Mouse (Mus musculus) G1E (cell line): ENCODE results near the gene Tob2.

Source experiments
- CTCF ChIP-seq: IDR thresholded peaks from 2 replicates; pipeline ENCODE4 v1.5.1; 2012; ENCODE audit warnings: low read depth, low read length, inconsistent platforms, mixed read lengths
- GATA1 ChIP-seq: IDR thresholded peaks from 2 replicates; pipeline ENCODE4 v1.6.1; 2012; ENCODE audit warnings: borderline replicate concordance, low read length, inconsistent platforms, mixed read lengths
- POLR2AphosphoS5 ChIP-seq: IDR thresholded peaks from 2 replicates; pipeline ENCODE4 v1.6.1; 2012; ENCODE audit warnings: low read depth, low read length, inconsistent platforms; ENCODE audit not compliant: insufficient replicate concordance
- TAL1 ChIP-seq: conservative IDR thresholded peaks from 2 replicates; pipeline ENCODE4 v1.6.1; 2012; ENCODE audit warnings: low read depth, low read length, inconsistent platforms, mixed read lengths

DNA sequence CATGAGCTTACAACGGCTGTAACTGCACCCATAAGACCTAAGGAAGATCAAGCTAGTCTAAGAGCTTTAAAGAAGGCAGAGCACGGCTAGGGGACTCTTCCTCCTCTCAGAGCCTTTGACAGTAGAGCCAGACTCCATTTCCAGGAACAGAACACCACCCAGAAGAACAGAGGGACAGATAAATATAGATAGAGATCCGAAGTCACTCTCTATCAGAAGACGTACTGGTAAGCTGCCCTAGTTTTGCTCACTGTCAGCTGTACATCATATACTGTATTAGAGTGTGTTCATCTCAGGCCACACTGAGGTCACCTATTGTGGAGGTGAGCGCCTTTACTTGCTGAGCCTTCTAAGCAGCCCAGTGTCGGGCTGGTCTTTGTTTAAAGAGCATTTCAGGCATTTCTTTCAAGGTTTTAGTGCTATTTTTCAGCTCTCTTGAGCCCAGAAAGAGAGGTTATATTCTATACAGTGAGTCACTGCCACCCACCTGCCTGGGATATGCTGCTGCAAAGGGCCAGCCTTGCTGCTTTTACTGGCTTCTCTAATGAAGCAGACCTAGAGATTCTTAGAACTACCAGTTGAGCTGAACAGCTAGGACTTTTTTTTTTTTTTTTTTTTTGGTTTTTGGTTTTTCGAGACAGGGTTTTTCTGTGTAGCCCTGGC is 32.7 kb upstream of the Tob2 start:
- TF ChIP-seq CTCF (no peak), GATA1 (no peak), TAL1 (no peak), POLR2AphosphoS5 (no peak)
